Mouse (Mus musculus): ENCODE data around the gene Tenm3.

GRCm38 (mm10) chr8:48489417-48489816 is 354.3 kb downstream of the Tenm3 start:
- TF ChIP-seq EP300 (IDR thresholded peaks at IDR 0.05; ENCODE audit: low read depth) (no peak), CTCF (IDR thresholded peaks at IDR 0.05; ENCODE audit: low read depth) (no peak)
